8 mouse cellular contexts compared by ENCODE assay signal in the genomic region with DNA sequence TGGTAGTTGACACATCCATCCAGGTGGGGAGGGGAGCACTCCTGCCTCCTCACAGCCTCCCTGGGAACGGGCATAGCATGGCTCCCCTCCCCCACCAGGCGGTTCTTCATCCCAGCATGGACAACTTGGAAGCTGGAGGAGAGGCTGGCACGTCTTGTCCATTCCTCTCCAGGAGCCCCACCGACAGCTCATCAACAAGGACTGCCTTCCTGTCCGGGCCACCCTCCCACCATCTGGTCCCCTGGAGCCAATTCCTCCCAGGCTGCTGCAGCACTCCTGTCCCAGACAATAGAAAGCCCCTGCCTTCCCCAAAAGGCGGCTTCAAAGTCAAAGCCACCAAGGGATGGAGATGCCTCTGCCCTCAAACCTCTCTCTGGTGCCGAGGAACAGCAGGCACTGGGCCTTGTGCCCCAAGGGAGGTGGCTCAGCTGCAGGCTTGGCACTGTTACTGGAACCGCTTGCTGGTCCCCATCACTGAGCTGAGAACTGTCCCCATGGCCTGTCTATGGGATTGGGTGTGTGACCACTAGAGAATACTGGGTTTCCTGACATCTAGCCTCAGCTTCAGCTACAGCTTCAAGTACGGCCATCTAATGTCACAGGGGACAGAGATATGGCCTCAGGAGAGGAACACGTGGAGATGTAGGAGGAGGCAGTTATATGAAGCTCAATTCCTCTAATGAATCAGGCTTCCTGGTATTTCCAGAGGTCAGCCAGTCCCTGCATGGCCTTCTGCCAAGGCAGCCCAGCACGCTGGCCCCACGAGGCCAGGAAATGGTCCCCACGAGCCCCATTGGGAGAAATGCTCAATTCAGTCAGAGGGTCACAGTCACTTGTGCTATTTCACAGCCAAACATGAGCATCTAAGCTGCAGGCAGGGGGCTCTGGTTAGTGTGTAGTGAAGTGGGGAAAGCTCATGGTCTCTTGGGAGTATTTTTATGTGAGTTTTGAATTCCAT. TPM values are rescaled to one million over a fixed set of nuclear protein-coding genes. Genes with fewer than 3 reads are reported as not detected.
DNase-seq lines count a peak whose midpoint lies in the region; ATAC-seq and TF ChIP-seq lines count a peak whose summit lies in the region.

No protein-coding gene starts in this region.

- H3K4me2 ChIP-seq in embryonic facial prominence, embryonic 13.5 days: no peak overlapping the region
- H3K4me2 ChIP-seq in stomach, embryonic 16.5 days (ENCODE audit: low read depth, low read length): no peak overlapping the region

- no peak overlapping the region for H3K4me3 ChIP-seq in embryonic facial prominence, embryonic 13.5 days
- H3K4me3 ChIP-seq in embryonic facial prominence, embryonic 10.5 days: no peak overlapping the region
- no peak overlapping the region for H3K4me3 ChIP-seq in kidney, adult 2 months (ENCODE audit: insufficient read depth, low read depth, low read length)
- no peak overlapping the region for H3K4me3 ChIP-seq in stomach, embryonic 16.5 days (replicated peaks; ENCODE audit: low read length)

- H3K27ac ChIP-seq in embryonic facial prominence, embryonic 13.5 days: peak overlapping the region; percentile 39; the same call in 1 of the 2 replicates
- H3K27ac ChIP-seq in embryonic facial prominence, embryonic 10.5 days (replicated peaks): no peak overlapping the region
- peak overlapping the region; percentile 3 for H3K27ac ChIP-seq in kidney, adult 2 months (ENCODE audit: insufficient read depth, low read depth, low read length)
- H3K27ac ChIP-seq in stomach, embryonic 16.5 days (ENCODE audit: low read length): peak overlapping the region; percentile 66; the same call in 1 of the 2 replicates

- H3K4me1 ChIP-seq in embryonic facial prominence, embryonic 13.5 days: peaks cover 32% of the 10 kb centered on the region
- peaks cover 34% of the 10 kb centered on the region for H3K4me1 ChIP-seq in embryonic facial prominence, embryonic 10.5 days
- peaks cover 20% of the 10 kb centered on the region; the same call in 1 of the 2 replicates for H3K4me1 ChIP-seq in kidney, adult 2 months (ENCODE audit: control insufficient read depth, insufficient read depth, low read length)
- peaks cover 15% of the 10 kb centered on the region for H3K4me1 ChIP-seq in stomach, embryonic 16.5 days (ENCODE audit: control insufficient read depth, insufficient read depth, low read length)

- 71% methylated on average over 13 of the region's 13 CpGs for WGBS in embryonic facial prominence, embryonic 13.5 days
- 80% methylated on average over 13 of the region's 13 CpGs for WGBS in embryonic facial prominence, embryonic 10.5 days
- 42% methylated on average over 13 of the region's 13 CpGs for WGBS in kidney, adult 2 months
- WGBS in stomach, embryonic 16.5 days: 59% methylated on average over 13 of the region's 13 CpGs

- no peak for DNase-seq in embryonic facial prominence, embryonic 10.5 days (ENCODE audit: low spot score)
- peak; percentile 71 for DNase-seq in 3134 (ENCODE audit: extremely low read depth, insufficient read length, low spot score)
- DNase-seq in cerebellum, postnatal 10 days: peak; percentile 73 to 82
- DNase-seq in kidney, adult 2 months: peak; percentile 83
- DNase-seq in thymus, postnatal 10 days (ENCODE audit: low spot score in 2 of 2): no peak
- DNase-seq in frontal cortex, postnatal 36 days (ENCODE audit: low spot score in 2 of 2): no peak

- H3K27me3 ChIP-seq in embryonic facial prominence, embryonic 13.5 days: no peaks in the 10 kb centered on the region
- H3K27me3 ChIP-seq in embryonic facial prominence, embryonic 10.5 days (replicated peaks; ENCODE audit: low read depth, poor library complexity, severe bottlenecking): no peaks in the 10 kb centered on the region
- no peaks in the 10 kb centered on the region for H3K27me3 ChIP-seq in kidney, adult 2 months (replicated peaks; ENCODE audit: control insufficient read depth, insufficient read depth, low read length)
- no peaks in the 10 kb centered on the region for H3K27me3 ChIP-seq in stomach, embryonic 16.5 days (ENCODE audit: control insufficient read depth, insufficient read depth, low read length)

- no peak for ATAC-seq in embryonic facial prominence, embryonic 13.5 days (ENCODE audit: insufficient number of reproducible peaks, insufficient read depth, low FRiP score, low TSS enrichment, low read depth)
- no peak for ATAC-seq in stomach, embryonic 16.5 days (ENCODE audit: insufficient read depth, low FRiP score)

- no peak overlapping the region for H3K9ac ChIP-seq in embryonic facial prominence, embryonic 13.5 days
- H3K9ac ChIP-seq in stomach, embryonic 16.5 days (ENCODE audit: low read length): no peak overlapping the region

- no peak for TF ChIP-seq POLR2A in kidney, adult 2 months (IDR thresholded peaks at IDR 0.05; ENCODE audit: low read depth, low read length)

- H3K9me3 ChIP-seq in embryonic facial prominence, embryonic 13.5 days: no peaks in the 10 kb centered on the region
- H3K9me3 ChIP-seq in embryonic facial prominence, embryonic 10.5 days: no peaks in the 10 kb centered on the region
- no peaks in the 10 kb centered on the region for H3K9me3 ChIP-seq in stomach, embryonic 16.5 days (replicated peaks; ENCODE audit: control insufficient read depth, low read length)

- TF ChIP-seq CTCF in kidney, adult 2 months (conservative IDR thresholded peaks at IDR 0.05; ENCODE audit: insufficient read depth, insufficient read length, low read depth, low read length): no peak

- peaks cover 5% of the 10 kb centered on the region; the same call in 1 of the 2 replicates for H3K36me3 ChIP-seq in embryonic facial prominence, embryonic 13.5 days
- H3K36me3 ChIP-seq in embryonic facial prominence, embryonic 10.5 days (replicated peaks): peaks cover 43% of the 10 kb centered on the region
- H3K36me3 ChIP-seq in kidney, adult 2 months (ENCODE audit: control insufficient read depth, insufficient read depth, low read length): no peaks in the 10 kb centered on the region
- H3K36me3 ChIP-seq in stomach, embryonic 16.5 days (ENCODE audit: control insufficient read depth, insufficient read depth, low read length): no peaks in the 10 kb centered on the region

RNA-seq across cellular contexts. Expression of a gene that starts 48.2 kb away (rescaled TPM):
- 41.0 and 41.1 TPM in 2 replicates for polyA plus RNA-seq in embryonic facial prominence, embryonic 13.5 days (2015; fragmentation: Nextera tagmentation; extraction: Ambion mirVana)
- 28.3 TPM in 2 replicates for polyA plus RNA-seq in embryonic facial prominence, embryonic 10.5 days (2016; fragmentation: Nextera tagmentation; extraction: Ambion mirVana)
- polyA plus RNA-seq in kidney, adult 2 months (2012; rRNA removed): 13.6 and 16.2 TPM in 2 replicates
- 35.7 and 37.7 TPM in 2 replicates for polyA plus RNA-seq in stomach, embryonic 16.5 days (2015; fragmentation: Nextera tagmentation; extraction: Ambion mirVana)

RNA-seq across cellular contexts. Expression of a gene that starts 51.2 kb away (rescaled TPM):
- polyA plus RNA-seq in embryonic facial prominence, embryonic 13.5 days (2015; fragmentation: Nextera tagmentation; extraction: Ambion mirVana): 39.5 and 40.1 TPM in 2 replicates
- polyA plus RNA-seq in embryonic facial prominence, embryonic 10.5 days (2016; fragmentation: Nextera tagmentation; extraction: Ambion mirVana): 26.3 and 30.2 TPM in 2 replicates
- polyA plus RNA-seq in kidney, adult 2 months (2012; rRNA removed): 33.4 and 43.4 TPM in 2 replicates
- polyA plus RNA-seq in stomach, embryonic 16.5 days (2015; fragmentation: Nextera tagmentation; extraction: Ambion mirVana): 19.5 and 20.0 TPM in 2 replicates

Comparison
In these comparisons a context has a peak if more than half of its experiments do, and no peak if none do; other contexts are left out.
1. DNase-seq: peak in 3134 (single experiment), cerebellum, postnatal 10 days (2 of 2) and kidney, adult 2 months (single experiment); none in embryonic facial prominence, embryonic 10.5 days (single experiment), thymus, postnatal 10 days (0 of 2) and frontal cortex, postnatal 36 days (0 of 2).